20 mouse cellular contexts compared by ENCODE assay signal in genomic region chr13:24342091-24342490, GRCm38 (mm10). TPM values are rescaled to one million over a fixed set of nuclear protein-coding genes. Genes with fewer than 3 reads are reported as not detected.
DNase-seq lines count a peak whose midpoint lies in the region; ATAC-seq lines count a peak whose summit lies in the region.
"Had no signal": no experiment of that assay in that cellular context is flagged by ENCODE, and none has a peak within 500 bp of the region (broad histone marks: within the 10 kb centered on the region; RNA-seq: fewer than 3 reads in every experiment).

No protein-coding gene starts in this region.

- WGBS in forebrain, embryonic 12.5 days = 83% methylated on average over 4 of the region's 4 CpGs

- no peak overlapping the region for H3K4me2 ChIP-seq in forebrain, embryonic 12.5 days

- peak; percentile 77 for DNase-seq in 416B (ENCODE audit: low read depth)
- peak; percentile 23 for DNase-seq in thymus, postnatal 14 days
- no peak for DNase-seq in gastrocnemius, postnatal 14 days
- DNase-seq in left cerebral cortex, postnatal 36 days (ENCODE audit: low spot score in 2 of 2) = no peak
- DNase-seq: adrenal gland, postnatal 10 days; cerebellum, adult 11 months; cerebellum, postnatal 14 days; embryo, embryonic 11 days; heart, adult 18-20 months; heart, postnatal 4 days; midbrain, embryonic 14.5 days; right cerebral cortex, postnatal 25 days had no signal

- no peaks in the 10 kb centered on the region for H3K36me3 ChIP-seq in forebrain, embryonic 12.5 days (replicated peaks)
- H3K36me3 ChIP-seq: G1E had no signal

- H3K4me1 ChIP-seq in forebrain, embryonic 12.5 days = no peaks in the 10 kb centered on the region

- H3K27me3 ChIP-seq in forebrain, embryonic 12.5 days = no peaks in the 10 kb centered on the region

- no peak overlapping the region for H3K4me3 ChIP-seq in forebrain, embryonic 12.5 days (replicated peaks)

- H3K9me3 ChIP-seq in forebrain, embryonic 12.5 days = no peaks in the 10 kb centered on the region
- H3K9me3 ChIP-seq: G1E had no signal

- H3K27ac ChIP-seq in forebrain, embryonic 12.5 days = no peak overlapping the region
- H3K27ac ChIP-seq: liver, embryonic 14.5 days had no signal

- ATAC-seq in common myeloid progenitor, adult 5-6 weeks (replicated peaks; ENCODE audit: low read depth, poor library complexity, severe bottlenecking) = peak; percentile 65
- ATAC-seq in megakaryocyte-erythroid progenitor cell, adult 5-6 weeks (replicated peaks; ENCODE audit: low FRiP score, low TSS enrichment, poor library complexity, severe bottlenecking) = peak; percentile 55; the same call in 1 of the 2 replicates
- no peak for ATAC-seq in forebrain, embryonic 12.5 days (ENCODE audit: low FRiP score)
- ATAC-seq: activated CD4-positive, CD25-positive, alpha-beta regulatory T cell, adult 4 months; hindbrain, embryonic 16.5 days; intestine, embryonic 16.5 days had no signal

- H3K9ac ChIP-seq in forebrain, embryonic 12.5 days = no peak overlapping the region
- H3K9ac ChIP-seq: liver, embryonic 14.5 days had no signal

- intact Hi-C loops in gastrocnemius, postnatal 14 days (cut with DNase I; ENCODE audit: low total_unique reads) = no loop called here
- intact Hi-C loops in left cerebral cortex, postnatal 36 days (cut with DNase I) = no loop called here

RNA-seq across cellular contexts. Expression of gene Cmah, which starts 14.9 kb away (rescaled TPM):
- total RNA-seq in common myeloid progenitor, adult 5-6 weeks (2017) = 2.0 and 2.5 TPM in 2 replicates
- 1.5 and 3.0 TPM in 2 replicates for total RNA-seq in megakaryocyte-erythroid progenitor cell, adult 5-6 weeks (2014; fragmentation: Nextera tagmentation)
- 1.4 and 3.3 TPM in 2 replicates for total RNA-seq in megakaryocyte-erythroid progenitor cell, adult 5-6 weeks (2017)
- total RNA-seq in gastrocnemius, postnatal 14 days (2021) = 1 to 10 TPM; 1.4 to 3.0 TPM
- 0.12 and 0.28 TPM in 2 replicates for polyA plus RNA-seq in forebrain, embryonic 12.5 days (2016; fragmentation: Nextera tagmentation; extraction: Ambion mirVana)
- total RNA-seq in left cerebral cortex, postnatal 36 days (2021) = under 1 TPM; 0.30 to 0.45 TPM
- polyA plus RNA-seq: G1E had no signal

Comparison
In these comparisons a context has a peak if more than half of its experiments do, and no peak if none do; other contexts are left out.
1. DNase-seq: peak in 416B (single experiment) and thymus, postnatal 14 days (single experiment); none in gastrocnemius, postnatal 14 days (single experiment) and left cerebral cortex, postnatal 36 days (0 of 2).